Mouse (Mus musculus): Measurements from ENCODE around the gene Blm.

The Blm gene

GRCm38 (mm10) chr7:80405188-80405695 is 129.7 kb downstream of the Blm start, which contains the start of gene Furin:
Gene Furin (minus strand): TSS chr7:80405436.
- DNase-seq (ENCODE audit: extremely low spot score), result no peak
